Mouse (Mus musculus) kidney, adult 2 months (tissue): Measurements from ENCODE around the gene Dcxr.

ENCODE experiments used
- CTCF ChIP-seq: fragments of 200-500 bp; conservative IDR thresholded peaks from 2 replicates; pipeline ENCODE4 v1.5.1; 2011; ENCODE audit warnings: low read depth, mild to moderate bottlenecking, control low read depth, low read length, moderate library complexity, mixed read lengths; ENCODE audit not compliant: insufficient read depth, insufficient read length
- POLR2A ChIP-seq: fragments of 200-500 bp; IDR thresholded peaks from one replicate; pipeline ENCODE4 v1.6.1; 2011; ENCODE audit warnings: low read depth, low read length, control low read depth

DNA sequence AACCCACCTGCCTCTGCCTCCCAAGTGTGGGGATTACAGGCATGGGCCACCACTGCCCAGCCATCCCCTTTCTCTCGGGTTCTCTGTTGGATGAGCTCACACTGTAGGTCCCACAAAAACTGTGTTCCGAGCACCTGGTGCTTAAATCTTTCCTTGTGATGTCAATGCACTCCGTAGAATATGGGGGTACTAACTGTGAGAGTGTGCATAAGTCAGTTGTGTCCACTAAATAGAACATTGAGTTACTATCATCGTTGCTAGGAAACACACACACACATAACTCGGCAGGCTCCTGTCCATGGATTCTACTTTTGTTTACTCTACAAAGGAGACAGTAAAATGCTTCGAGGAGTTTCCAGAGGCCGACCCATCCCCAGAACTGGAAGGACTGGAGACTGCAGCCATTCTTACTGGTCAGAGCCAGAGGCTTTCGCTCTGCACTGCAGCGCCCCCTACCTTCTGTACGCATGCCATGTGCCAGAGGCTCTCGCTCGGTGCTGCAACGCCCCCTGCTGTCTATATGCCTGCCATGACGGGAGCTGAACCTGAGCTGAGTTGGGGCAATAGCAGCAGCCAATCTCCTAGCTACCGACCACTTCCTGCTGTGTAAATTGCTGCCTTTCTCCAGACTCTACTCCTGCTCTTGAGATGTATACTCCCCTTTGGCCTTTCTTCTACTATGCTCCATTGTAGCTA is 48.8 kb upstream of the Dcxr start:
- TF ChIP-seq CTCF (peak; percentile 100; the same call in 1 of the 2 replicates), POLR2A (no peak)
